ENCODE assay signal across 14 mouse cellular contexts in the genomic region with DNA sequence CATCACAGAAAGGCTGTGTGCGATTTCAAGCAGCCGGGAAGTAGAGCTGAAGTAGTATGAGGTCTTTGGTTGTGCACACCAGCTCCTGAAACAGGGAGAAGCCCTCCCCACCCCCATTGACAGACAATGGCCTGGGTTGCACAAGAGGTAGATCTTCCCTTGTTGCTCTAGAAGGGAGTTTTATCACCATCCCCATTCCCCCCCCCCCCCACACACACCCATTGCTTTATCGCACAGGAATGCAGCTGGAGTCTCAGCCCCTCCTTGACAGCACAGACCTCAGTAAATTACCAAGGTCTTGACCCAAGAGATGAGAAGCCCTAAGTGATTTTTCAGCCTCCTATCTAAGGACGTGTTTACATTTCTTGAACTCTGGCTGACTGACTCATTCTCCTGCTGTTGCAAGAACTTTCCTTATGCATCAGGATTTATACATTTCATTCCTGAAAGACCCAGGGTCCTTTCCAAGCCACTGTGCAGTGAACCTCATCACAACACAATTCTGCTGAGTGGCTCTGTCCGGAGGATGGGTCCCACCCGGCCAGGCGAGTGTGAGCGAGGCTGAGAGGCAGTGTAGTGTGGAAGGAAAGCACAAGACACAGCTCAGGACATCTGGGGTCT.
DNase-seq lines count a peak whose midpoint lies in the region; ATAC-seq and TF ChIP-seq lines count a peak whose summit lies in the region.
"Had no signal": no experiment of that assay in that cellular context is flagged by ENCODE, and none has a peak within 500 bp of the region (broad histone marks: within the 10 kb centered on the region; RNA-seq: fewer than 3 reads in every experiment).

No protein-coding gene starts in this region.

- no peak for DNase-seq in heart, postnatal 25 days (ENCODE audit: low spot score)
- DNase-seq in lung, adult 2 months: peak; percentile 17
- DNase-seq in lung, postnatal 36 days: no peak
- DNase-seq in embryonic facial prominence, embryonic 10.5 days (ENCODE audit: low spot score): no peak
- DNase-seq in cerebellum, adult 11 months: no peak
- DNase-seq: B cell, adult 2 months; layer of hippocampus, adult 9-11 months; spleen, adult 18-20 months had no signal

- TF ChIP-seq CTCF in lung, adult 2 months (IDR thresholded peaks at IDR 0.05; ENCODE audit: insufficient read depth, low read length): no peak

- no peaks in the 10 kb centered on the region for H3K9me3 ChIP-seq in heart, embryonic 12.5 days (replicated peaks)
- no peaks in the 10 kb centered on the region for H3K9me3 ChIP-seq in embryonic facial prominence, embryonic 10.5 days
- H3K9me3 ChIP-seq in stomach, embryonic 14.5 days (ENCODE audit: control insufficient read depth, low read depth, low read length): no peaks in the 10 kb centered on the region
- H3K9me3 ChIP-seq: embryonic facial prominence, embryonic 15.5 days; limb, embryonic 13.5 days; midbrain, embryonic 12.5 days had no signal

- H3K36me3 ChIP-seq in heart, embryonic 12.5 days: no peaks in the 10 kb centered on the region
- H3K36me3 ChIP-seq in embryonic facial prominence, embryonic 10.5 days (replicated peaks): no peaks in the 10 kb centered on the region
- H3K36me3 ChIP-seq in stomach, embryonic 14.5 days (ENCODE audit: control insufficient read depth, insufficient read depth, low read length): no peaks in the 10 kb centered on the region
- H3K36me3 ChIP-seq: embryonic facial prominence, embryonic 15.5 days; limb, embryonic 13.5 days; midbrain, embryonic 12.5 days had no signal

- peaks cover 23% of the 10 kb centered on the region; the same call in 1 of the 2 replicates for H3K27me3 ChIP-seq in heart, embryonic 12.5 days (replicated peaks)
- peaks cover 25% of the 10 kb centered on the region for H3K27me3 ChIP-seq in embryonic facial prominence, embryonic 10.5 days (replicated peaks; ENCODE audit: low read depth, poor library complexity, severe bottlenecking)
- H3K27me3 ChIP-seq in stomach, embryonic 14.5 days (ENCODE audit: control insufficient read depth, insufficient read depth, low read length): no peaks in the 10 kb centered on the region
- H3K27me3 ChIP-seq: embryonic facial prominence, embryonic 15.5 days; limb, embryonic 13.5 days had no signal

- H3K4me1 ChIP-seq in heart, embryonic 12.5 days (replicated peaks): peaks cover 25% of the 10 kb centered on the region
- 0 out of 2 replicates have a peak, but pooled peaks cover 2% of the 10 kb centered on the region for H3K4me1 ChIP-seq in lung, adult 2 months (ENCODE audit: control insufficient read depth, insufficient read depth, low read length)
- peaks cover 38% of the 10 kb centered on the region for H3K4me1 ChIP-seq in embryonic facial prominence, embryonic 10.5 days
- peaks cover 15% of the 10 kb centered on the region for H3K4me1 ChIP-seq in stomach, embryonic 14.5 days (ENCODE audit: control insufficient read depth, insufficient read depth, low read length)

- H3K4me2 ChIP-seq in heart, embryonic 12.5 days: peak overlapping the region; percentile 26
- H3K4me2 ChIP-seq in stomach, embryonic 14.5 days (replicated peaks; ENCODE audit: low read depth, low read length): no peak overlapping the region; the same call in 1 of the 2 replicates
- H3K4me2 ChIP-seq: embryonic facial prominence, embryonic 15.5 days; limb, embryonic 13.5 days; midbrain, embryonic 12.5 days had no signal

- no peak for TF ChIP-seq POLR2A in lung, adult 2 months (IDR thresholded peaks at IDR 0.05; ENCODE audit: borderline replicate concordance, extremely low read depth, low read depth, low read length)

- ATAC-seq in heart, embryonic 12.5 days (ENCODE audit: insufficient number of reproducible peaks, low FRiP score): peak; percentile 53
- ATAC-seq in stomach, embryonic 14.5 days (ENCODE audit: insufficient number of reproducible peaks, insufficient read depth, low FRiP score, low read depth): peak; percentile 89
- ATAC-seq in erythroblast, adult 5-6 weeks (replicated peaks; ENCODE audit: low FRiP score, poor library complexity, severe bottlenecking): no peak

- peak overlapping the region; percentile 38; the same call in 1 of the 2 replicates for H3K27ac ChIP-seq in heart, embryonic 12.5 days (ENCODE audit: poor library complexity, severe bottlenecking)
- H3K27ac ChIP-seq in embryonic facial prominence, embryonic 10.5 days (replicated peaks): peak overlapping the region; percentile 40
- peak overlapping the region; percentile 69; the same call in 1 of the 2 replicates for H3K27ac ChIP-seq in stomach, embryonic 14.5 days (ENCODE audit: low read length)
- H3K27ac ChIP-seq: embryonic facial prominence, embryonic 15.5 days; limb, embryonic 13.5 days; midbrain, embryonic 12.5 days had no signal

- H3K9ac ChIP-seq in heart, embryonic 12.5 days: no peak overlapping the region
- H3K9ac ChIP-seq in stomach, embryonic 14.5 days (replicated peaks; ENCODE audit: low read depth, low read length): no peak overlapping the region
- H3K9ac ChIP-seq: embryonic facial prominence, embryonic 15.5 days; limb, embryonic 13.5 days; midbrain, embryonic 12.5 days had no signal

- H3K4me3 ChIP-seq in heart, embryonic 12.5 days: no peak overlapping the region
- no peak overlapping the region for H3K4me3 ChIP-seq in lung, adult 2 months (replicated peaks; ENCODE audit: extremely low read depth, low read depth, low read length)
- no peak overlapping the region for H3K4me3 ChIP-seq in embryonic facial prominence, embryonic 10.5 days
- no peak overlapping the region for H3K4me3 ChIP-seq in stomach, embryonic 14.5 days (ENCODE audit: low read depth, low read length)
- H3K4me3 ChIP-seq: embryonic facial prominence, embryonic 15.5 days; limb, embryonic 13.5 days; midbrain, embryonic 12.5 days had no signal

- intact Hi-C loops in heart, postnatal 25 days (cut with DNase I): loop anchor here (10.0 kb wide), 2 partner anchors 95 to 155 kb away; partner anchors contain the start of gene Fzd7

- 15% methylated on average over 8 of the region's 8 CpGs for WGBS in heart, embryonic 12.5 days
- WGBS in lung, adult 2 months: 34% methylated on average over 8 of the region's 8 CpGs
- 50% methylated on average over 8 of the region's 8 CpGs for WGBS in embryonic facial prominence, embryonic 10.5 days
- WGBS in stomach, embryonic 14.5 days: 9% methylated on average over 8 of the region's 8 CpGs
